Mouse (Mus musculus) layer of hippocampus, adult 9-11 months (tissue): ENCODE results near the gene Wdr75.

ENCODE experiments used
- DNase-seq: peaks from one replicate; pipeline ENCODE4 v3.0.0; 2022

Gene Wdr75

GRCm38 (mm10) chr1:45838271-45838670 lies 43.3 kb downstream of the Wdr75 start:
- DNase-seq: no peak

DNA sequence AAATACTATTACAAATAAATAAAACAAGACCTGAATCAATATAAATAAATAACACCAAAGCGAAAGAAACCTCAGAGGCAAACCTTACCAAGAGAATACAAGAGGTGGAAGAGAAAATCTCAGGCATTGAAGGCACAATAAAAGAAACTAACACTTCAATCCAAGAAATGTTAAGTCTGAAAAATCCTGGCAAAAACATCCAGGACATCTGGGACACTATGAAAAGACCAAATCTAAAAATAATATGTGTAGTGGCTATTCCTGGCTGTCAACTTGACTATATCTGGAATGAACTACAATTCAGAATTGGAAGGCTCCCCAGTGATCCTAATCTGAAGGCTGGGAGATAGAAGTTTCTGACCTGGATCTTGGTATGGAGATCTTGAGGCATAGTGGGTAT lies 50.5 kb downstream of the Wdr75 start:
- no peak for DNase-seq

- no peak for DNase-seq
Observed at GRCm38 (mm10) chr1:45858038-45858437, 63.1 kb downstream of the Wdr75 start.

DNA sequence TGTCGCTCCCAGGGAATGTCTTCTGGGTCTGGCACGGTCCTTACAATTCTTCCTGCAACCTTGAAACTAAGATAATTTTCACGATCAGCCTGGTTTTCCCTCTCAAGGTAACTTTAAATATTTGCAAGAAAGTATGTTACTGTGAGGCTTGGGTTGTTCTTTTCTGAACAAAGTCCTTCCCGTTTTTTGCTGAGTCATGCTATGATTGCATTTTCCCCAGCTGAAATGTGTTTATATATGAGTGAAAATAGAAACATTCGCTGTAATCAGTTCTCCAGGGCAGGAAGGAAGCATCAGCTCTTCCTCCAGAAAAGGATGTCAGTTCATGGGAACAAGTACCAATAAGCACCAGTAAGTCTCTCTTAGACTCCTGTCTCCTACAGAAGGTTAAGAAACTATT lies 65.4 kb downstream of the Wdr75 start:
- no peak for DNase-seq

GRCm38 (mm10) chr1:45861162-45861561 lies 66.2 kb downstream of the Wdr75 start:
- DNase-seq: no peak

- DNase-seq: no peak
Observed at GRCm38 (mm10) chr1:45863641-45864040, 68.7 kb downstream of the Wdr75 start.

DNA sequence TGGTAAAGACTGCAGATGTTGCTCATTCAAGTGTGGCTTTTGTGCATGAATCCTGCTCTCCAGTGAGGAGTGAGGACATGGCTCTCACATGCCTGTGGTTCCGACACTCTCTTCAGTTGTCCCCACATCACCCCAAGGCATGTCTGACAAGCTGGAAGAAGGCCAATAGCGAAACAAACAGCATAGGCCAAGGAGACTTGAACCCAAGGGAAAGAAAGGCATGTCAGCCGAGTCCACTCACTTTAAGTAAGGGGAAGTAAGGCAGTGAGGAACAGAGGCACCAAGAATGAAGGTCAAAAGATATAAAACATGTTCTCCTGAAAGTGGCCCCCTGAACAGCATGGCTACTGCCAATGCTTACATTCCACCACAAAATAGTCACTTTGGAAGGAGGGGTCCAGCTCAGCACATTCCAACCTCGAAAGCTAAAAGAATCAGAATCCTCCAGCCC lies 69.6 kb downstream of the Wdr75 start:
- DNase-seq: no peak

DNA sequence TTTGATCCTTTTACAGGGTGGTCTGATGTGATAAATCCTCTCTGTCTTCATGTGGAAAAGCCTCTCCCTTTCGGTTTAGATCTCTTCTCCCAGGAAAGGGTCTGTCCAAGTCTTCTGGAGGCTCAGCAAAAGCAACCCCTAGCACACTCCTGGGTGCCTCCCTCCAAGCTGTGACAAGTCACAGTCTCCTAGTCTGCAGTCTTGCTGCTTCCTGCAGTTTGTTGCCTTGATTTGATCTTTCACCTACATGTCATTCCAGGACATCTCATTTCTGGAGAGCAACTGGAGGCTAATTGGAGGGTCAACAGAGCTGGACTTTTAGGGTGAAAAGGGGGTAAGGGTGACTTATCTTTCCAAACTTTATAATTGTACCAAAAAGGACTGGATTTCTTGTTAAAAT lies 70.3 kb downstream of the Wdr75 start:
- DNase-seq: no peak

DNA sequence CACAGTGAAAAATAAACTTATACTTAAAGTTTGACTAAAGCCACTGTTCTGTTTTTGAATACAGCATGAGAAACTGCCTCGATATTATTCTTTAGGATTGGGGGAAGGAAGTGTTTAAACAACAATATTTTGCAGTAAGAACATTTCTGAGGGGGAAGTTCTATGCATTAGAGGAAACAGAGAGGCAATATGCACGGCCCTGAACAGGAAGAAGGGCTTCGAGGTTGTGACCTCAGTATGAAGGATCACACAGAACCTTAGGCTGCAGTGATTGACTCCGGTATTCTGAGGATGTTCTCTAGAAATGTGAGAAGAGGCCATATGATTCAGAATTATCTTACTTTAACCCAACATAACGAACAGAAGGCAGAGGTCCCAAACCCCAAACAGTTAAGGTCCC lies 70.8 kb downstream of the Wdr75 start:
- no peak for DNase-seq

GRCm38 (mm10) chr1:45866288-45867018 lies 71.5 kb downstream of the Wdr75 start:
- DNase-seq: no peak

GRCm38 (mm10) chr1:45868050-45868449 lies 73.1 kb downstream of the Wdr75 start:
- no peak for DNase-seq

DNA sequence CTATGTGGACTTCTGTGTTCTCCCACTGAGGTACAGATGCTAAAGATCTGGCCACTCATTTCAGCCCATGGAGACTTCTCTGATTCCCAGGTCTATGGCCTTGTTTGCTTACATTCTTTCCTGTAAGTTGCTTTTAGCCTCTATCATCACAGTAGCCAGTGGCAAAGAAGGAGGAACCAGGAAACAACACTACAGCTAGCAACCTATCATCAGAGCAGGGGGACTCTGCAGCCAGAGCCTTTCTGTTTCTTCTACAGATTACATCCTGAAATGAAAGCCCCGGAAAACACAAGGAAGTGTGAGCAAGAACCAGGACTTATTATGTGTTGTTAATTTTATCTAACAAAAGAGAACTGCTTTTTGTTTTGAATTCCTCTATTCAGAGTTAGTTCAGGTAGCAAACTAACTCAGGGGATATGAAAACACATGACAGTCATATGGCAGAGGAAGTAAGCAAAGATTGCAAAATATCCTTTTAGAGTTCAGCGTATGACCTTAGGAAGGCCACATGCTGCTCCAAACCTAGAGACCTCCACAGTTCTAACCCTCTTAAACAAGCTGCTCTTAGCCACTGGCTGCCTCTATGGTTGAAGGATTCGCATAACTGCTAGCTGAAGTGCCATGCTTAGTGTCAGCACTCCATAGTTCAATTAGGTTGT lies 73.6 kb downstream of the Wdr75 start:
- no peak for DNase-seq
